Mouse (Mus musculus): ENCODE measurements at regions not wholly inside any gene's neighbourhood (a gene's known extent, or its start where the extent isn't known, plus 50 kb on each side); places are given as distances from the start of the nearest gene placed in this dataset.

- no peak overlapping the region for H3K9ac ChIP-seq (ENCODE audit: control insufficient read depth, low read depth, low read length, poor library complexity, severe bottlenecking)
- no peak for DNase-seq (ENCODE audit: low read depth, low spot score)
- no peaks in the 10 kb centered on the region for H3K79me2 ChIP-seq (ENCODE audit: control insufficient read depth, insufficient read depth, low read length, poor library complexity)
- H3K27ac ChIP-seq (ENCODE audit: control insufficient read depth, low read depth, low read length): no peak overlapping the region
- TF ChIP-seq CHD1 (IDR thresholded peaks at IDR 0.05; ENCODE audit: low read depth, low read length) (no peak), ZNF384 (IDR thresholded peaks at IDR 0.05; ENCODE audit: low read depth, low read length) (no peak), SIN3A (IDR thresholded peaks at IDR 0.05; ENCODE audit: low read length) (no peak), JUND (IDR thresholded peaks at IDR 0.05; ENCODE audit: low read depth, low read length) (no peak), MYB (IDR thresholded peaks at IDR 0.05; ENCODE audit: low read depth, low read length) (no peak), TBP (IDR thresholded peaks at IDR 0.05; ENCODE audit: low read depth, low read length) (no peak), CHD2 (IDR thresholded peaks at IDR 0.05; ENCODE audit: low read length) (no peak), BHLHE40 (IDR thresholded peaks at IDR 0.05; ENCODE audit: borderline replicate concordance, low read depth, low read length) (no peak), HCFC1 (IDR thresholded peaks at IDR 0.05; ENCODE audit: low read depth, low read length) (no peak), SMC3 (IDR thresholded peaks at IDR 0.05; ENCODE audit: low read depth, low read length) (no peak), TCF12 (IDR thresholded peaks at IDR 0.05; ENCODE audit: low read depth, low read length) (no peak), ZC3H11A (IDR thresholded peaks at IDR 0.05; ENCODE audit: low read depth, low read length) (no peak), USF2 (IDR thresholded peaks at IDR 0.05; ENCODE audit: borderline replicate concordance in 1 of 2, insufficient read depth in 1 of 2, low read depth in 1 of 2, low read length in 2 of 2) (no peak)
- no peaks in the 10 kb centered on the region for H3K36me3 ChIP-seq (ENCODE audit: control insufficient read depth in 1 of 2, insufficient read depth in 2 of 2, low read length in 2 of 2)
- no peaks in the 10 kb centered on the region for H3K27me3 ChIP-seq (ENCODE audit: control insufficient read depth in 1 of 2, insufficient read depth in 2 of 2, low read length in 2 of 2)
- H3K9me3 ChIP-seq (replicated peaks; ENCODE audit: insufficient read depth, low read length): no peaks in the 10 kb centered on the region
- H3K4me3 ChIP-seq (ENCODE audit: control insufficient read depth in 1 of 2, insufficient read depth in 1 of 2, low read depth in 2 of 2, low read length in 2 of 2): no peak overlapping the region
- H3K4me1 ChIP-seq (ENCODE audit: control insufficient read depth in 1 of 2, insufficient read depth in 2 of 2, low read length in 2 of 2): no peaks in the 10 kb centered on the region
These were observed 534.7 kb downstream of the Ptprc start for GRCm38 (mm10) chr1:137640848-137641247.

DNA sequence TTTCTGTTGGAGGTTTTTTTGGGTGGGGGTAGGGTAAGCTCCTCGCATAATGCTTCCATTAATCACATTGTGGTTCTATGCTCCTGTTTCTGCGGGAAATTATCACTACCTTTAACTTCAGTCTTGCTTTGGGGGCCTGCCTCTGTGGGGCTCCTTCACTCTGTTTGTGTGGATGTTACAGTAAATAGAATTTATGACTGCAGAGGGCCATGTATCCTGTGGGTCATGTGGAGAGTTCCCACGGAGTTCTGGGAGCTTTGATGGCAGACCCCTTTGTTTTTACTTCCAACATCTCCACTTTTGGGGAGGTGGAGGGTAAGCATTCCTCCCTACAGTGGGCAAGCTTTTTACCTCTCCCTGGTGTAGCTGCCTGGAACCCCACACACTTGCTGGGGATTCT lies 538.6 kb downstream of the Ptprc start:
- H3K9me3 ChIP-seq (replicated peaks; ENCODE audit: insufficient read depth, low read length): no peaks in the 10 kb centered on the region
- DNase-seq (ENCODE audit: low read depth, low spot score): no peak
- no peaks in the 10 kb centered on the region for H3K79me2 ChIP-seq (ENCODE audit: control insufficient read depth, insufficient read depth, low read length, poor library complexity)
- H3K4me3 ChIP-seq (ENCODE audit: control insufficient read depth in 1 of 2, insufficient read depth in 1 of 2, low read depth in 2 of 2, low read length in 2 of 2): no peak overlapping the region
- H3K27ac ChIP-seq (ENCODE audit: control insufficient read depth, low read depth, low read length): no peak overlapping the region
- no peaks in the 10 kb centered on the region for H3K27me3 ChIP-seq (ENCODE audit: control insufficient read depth in 1 of 2, insufficient read depth in 2 of 2, low read length in 2 of 2)
- no peaks in the 10 kb centered on the region for H3K4me1 ChIP-seq (ENCODE audit: control insufficient read depth in 1 of 2, insufficient read depth in 2 of 2, low read length in 2 of 2)
- no peaks in the 10 kb centered on the region for H3K36me3 ChIP-seq (ENCODE audit: control insufficient read depth in 1 of 2, insufficient read depth in 2 of 2, low read length in 2 of 2)
- no peak for TF ChIP-seq HCFC1 (IDR thresholded peaks at IDR 0.05; ENCODE audit: low read depth, low read length)
- no peak for TF ChIP-seq RAD21 (IDR thresholded peaks at IDR 0.05; ENCODE audit: low read depth, low read length)
- no peak for TF ChIP-seq NRF1 (IDR thresholded peaks at IDR 0.05; ENCODE audit: insufficient read depth, low read depth, low read length, poor library complexity, severe bottlenecking)
- no peak for TF ChIP-seq CHD1 (IDR thresholded peaks at IDR 0.05; ENCODE audit: low read depth, low read length)
- TF ChIP-seq MAFK (IDR thresholded peaks at IDR 0.05; ENCODE audit: borderline replicate concordance, low read depth, low read length): no peak
- TF ChIP-seq ETS1 (IDR thresholded peaks at IDR 0.05; ENCODE audit: low read depth, low read length): no peak
- TF ChIP-seq NELFE (IDR thresholded peaks at IDR 0.05; ENCODE audit: low read depth, low read length): no peak
- no peak for TF ChIP-seq GATA1 (IDR thresholded peaks at IDR 0.05; ENCODE audit: low read depth, low read length)
- no peak for TF ChIP-seq TCF12 (IDR thresholded peaks at IDR 0.05; ENCODE audit: low read depth, low read length)
- no peak for TF ChIP-seq MXI1 (IDR thresholded peaks at IDR 0.05; ENCODE audit: low read depth, low read length)
- TF ChIP-seq USF1 (IDR thresholded peaks at IDR 0.05; ENCODE audit: low read depth, low read length): no peak
- TF ChIP-seq RCOR1 (IDR thresholded peaks at IDR 0.05; ENCODE audit: low read depth, low read length): no peak
- no peak for TF ChIP-seq MYC (IDR thresholded peaks at IDR 0.05; ENCODE audit: low read depth, low read length)
- TF ChIP-seq GABPA (IDR thresholded peaks at IDR 0.05; ENCODE audit: low read depth, low read length): no peak
- no peak overlapping the region for H3K9ac ChIP-seq (ENCODE audit: control insufficient read depth, low read depth, low read length, poor library complexity, severe bottlenecking)

Data from MEL (cell line).